Mouse (Mus musculus) thymus, adult 18-20 months (tissue): ENCODE data around the gene Crygd.

ENCODE experiments used
- DNase-seq, 2 experiments: peaks; one replicate each; pipeline ENCODE4 v3.0.0; 2022; ENCODE audit warnings: mixed read lengths in 2 of 2

The Crygd gene

GRCm38 (mm10) chr1:65041837-65042236 lies 21.4 kb downstream of the Crygd start:
- DNase-seq = no peak

- DNase-seq = no peak
These were observed 22.4 kb downstream of the Crygd start for GRCm38 (mm10) chr1:65040806-65041205.

GRCm38 (mm10) chr1:65039679-65040078 lies 23.6 kb downstream of the Crygd start:
- DNase-seq = no peak

GRCm38 (mm10) chr1:65037542-65037941 lies 25.7 kb downstream of the Crygd start:
- DNase-seq = no peak

GRCm38 (mm10) chr1:65035513-65035912 lies 27.7 kb downstream of the Crygd start:
- DNase-seq = no peak

- DNase-seq = no peak
These were observed 30.6 kb downstream of the Crygd start, which contains the start of gene Akr1cl for GRCm38 (mm10) chr1:65032641-65033040. Akr1cl (minus strand) TSS chr1:65032759.

GRCm38 (mm10) chr1:65028206-65028605 lies 35.0 kb downstream of the Crygd start:
- no peak for DNase-seq

- no peak for DNase-seq
These were observed 50.5 kb downstream of the Crygd start for GRCm38 (mm10) chr1:65012726-65013125.
